Mouse (Mus musculus) embryo, embryonic 10 days (tissue): ENCODE measurements around the gene Zbtb4.
A peak's percentile ranks its signal among the peaks of the same experiment; 100 is the strongest.
"Not testable (repeated sequence)": the region's sequence is repeated elsewhere in the genome, so short reads cannot be mapped to it uniquely, and the experiment has no call there.

Experiments
- DNase-seq: peaks from one replicate; pipeline ENCODE4 v3.0.0-alpha.2; 2015; ENCODE audit warnings: low spot score

Zbtb4 gene

GRCm38 (mm10) chr11:69765221-69766125 lies at the start of gene Zbtb4:
Gene Zbtb4, plus strand, starts transcription at chr11:69765912.
- DNase-seq, result peak; percentile 38

DNA sequence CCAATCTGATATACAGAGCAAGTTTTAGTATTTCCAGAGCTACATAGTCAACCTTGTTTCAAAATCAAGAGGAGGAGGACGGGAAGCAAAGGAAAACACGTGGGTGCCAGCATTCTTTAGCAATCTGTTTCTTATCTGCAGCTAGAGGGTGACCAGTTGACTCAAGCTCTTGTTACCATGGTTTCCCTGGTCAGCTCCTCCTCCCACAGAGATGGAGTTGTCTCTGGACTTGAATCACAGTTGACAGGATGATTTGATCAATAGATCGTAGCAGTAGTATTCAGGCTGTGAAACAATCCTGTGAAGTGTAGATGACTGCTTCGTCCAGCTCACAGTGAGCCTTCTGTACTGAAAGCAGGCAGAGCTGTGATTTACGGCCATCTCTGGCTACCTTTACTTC lies 49.8 kb upstream of the Zbtb4 start:
- DNase-seq, result peak; percentile 73

- no peak for DNase-seq
Observed at GRCm38 (mm10) chr11:69716953-69717352, 48.8 kb upstream of the Zbtb4 start.

DNA sequence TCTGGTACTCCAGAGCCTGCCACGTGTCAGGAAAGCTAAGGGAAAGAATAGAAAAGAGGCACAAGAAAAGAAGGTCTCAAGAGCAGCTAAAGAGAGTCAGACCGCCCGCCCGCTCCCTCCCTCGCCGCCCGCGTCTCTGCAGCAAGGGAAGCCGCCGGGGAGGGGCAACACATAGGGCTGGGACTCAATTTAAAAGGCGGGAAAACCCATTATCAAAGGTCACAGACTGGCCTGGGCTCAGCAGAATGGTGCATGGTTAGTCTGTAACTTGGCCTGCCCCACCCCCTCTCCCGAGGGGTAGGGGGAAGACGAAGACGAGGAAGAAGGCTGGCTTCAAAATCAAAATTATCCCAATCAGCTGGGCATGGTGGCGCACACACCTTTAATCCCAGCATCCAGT lies 47.1 kb upstream of the Zbtb4 start:
- peak; percentile 51 for DNase-seq

DNA sequence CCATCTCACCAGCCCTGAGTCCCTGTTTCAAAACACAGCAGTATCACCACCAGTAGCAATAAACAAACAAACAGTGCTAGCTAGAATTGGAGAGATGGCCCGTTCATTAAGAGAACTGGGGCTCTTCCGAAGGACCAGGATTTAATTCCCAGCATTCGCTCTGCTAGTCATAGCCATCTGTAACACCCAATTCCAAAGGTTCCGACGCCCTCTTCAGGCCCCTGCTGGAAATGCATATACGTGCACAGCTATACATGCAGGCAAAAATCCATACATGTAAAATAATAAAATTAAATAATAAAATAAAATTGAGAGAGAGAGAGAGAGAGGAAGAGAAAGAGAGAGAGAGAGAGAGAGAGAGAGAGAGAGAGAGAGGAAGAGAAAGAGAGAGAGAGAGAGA lies 46.3 kb upstream of the Zbtb4 start:
- no peak for DNase-seq

GRCm38 (mm10) chr11:69720852-69721251 lies 44.9 kb upstream of the Zbtb4 start:
- no peak for DNase-seq

GRCm38 (mm10) chr11:69723074-69723473 lies 42.6 kb upstream of the Zbtb4 start:
- no peak for DNase-seq

DNA sequence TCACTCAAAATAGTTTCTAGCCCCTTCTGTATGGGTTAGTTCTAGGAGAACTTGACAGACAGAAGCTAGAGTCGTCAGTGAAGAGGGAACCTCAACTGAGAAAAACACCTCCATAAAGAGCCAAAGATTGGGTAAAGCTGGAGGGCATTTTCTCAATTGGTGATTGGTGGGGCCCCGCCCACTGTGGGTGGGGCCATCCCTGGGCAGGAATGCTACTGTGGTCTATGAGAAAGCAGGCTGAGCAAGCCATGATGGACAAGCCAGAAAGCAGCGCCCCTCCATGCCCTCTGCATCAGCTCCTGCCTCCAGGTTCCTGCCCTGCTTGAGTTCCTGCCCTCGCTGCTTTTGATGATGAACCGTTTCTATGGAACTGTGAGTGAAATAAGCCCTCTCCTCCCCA lies 39.8 kb upstream of the Zbtb4 start:
- no peak for DNase-seq

- peak; percentile 83 for DNase-seq
Observed at GRCm38 (mm10) chr11:69729063-69729462, 36.6 kb upstream of the Zbtb4 start.

- not testable (repeated sequence) for DNase-seq
Observed at GRCm38 (mm10) chr11:69731408-69731807, 34.3 kb upstream of the Zbtb4 start.

DNA sequence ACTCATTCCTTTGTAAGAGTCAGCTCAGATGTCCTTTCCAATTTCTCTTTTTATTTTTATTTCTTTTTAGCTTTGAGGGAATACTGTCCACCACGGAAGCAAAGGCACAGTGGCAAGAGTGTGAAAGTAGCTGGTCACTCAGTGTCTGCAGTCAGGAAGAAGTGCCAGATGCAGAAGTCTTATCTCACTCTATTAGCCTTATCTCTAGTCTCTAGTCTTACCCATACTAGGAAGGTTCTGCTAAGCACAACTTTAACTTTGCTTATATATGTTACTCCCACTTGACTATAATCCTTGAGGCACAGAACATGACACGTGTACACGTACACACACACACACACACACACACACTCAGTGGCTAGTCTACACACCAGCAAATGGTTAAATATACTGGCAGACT lies 14.1 kb upstream of the Zbtb4 start:
- no peak for DNase-seq

GRCm38 (mm10) chr11:69752686-69753085 lies 13.0 kb upstream of the Zbtb4 start:
- DNase-seq, result no peak

DNA sequence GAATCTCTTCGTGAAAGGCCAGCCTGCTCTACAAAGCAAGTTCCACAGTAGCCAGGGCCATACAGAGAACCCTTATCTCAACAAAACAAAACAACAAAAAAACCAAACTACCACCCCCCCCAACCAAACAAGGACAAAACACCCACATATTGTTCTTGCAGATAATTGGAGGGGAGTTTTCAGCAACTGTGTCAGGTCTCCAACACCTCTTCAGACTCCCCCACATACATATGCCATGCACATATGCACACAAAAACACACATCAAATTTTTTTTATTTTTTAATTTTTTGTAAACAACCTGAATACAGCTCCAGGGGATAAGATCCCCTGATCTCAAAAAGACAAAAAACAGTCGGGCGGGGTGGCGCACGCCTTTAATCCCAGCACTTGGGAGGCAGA lies 11.5 kb upstream of the Zbtb4 start:
- DNase-seq, result no peak

DNA sequence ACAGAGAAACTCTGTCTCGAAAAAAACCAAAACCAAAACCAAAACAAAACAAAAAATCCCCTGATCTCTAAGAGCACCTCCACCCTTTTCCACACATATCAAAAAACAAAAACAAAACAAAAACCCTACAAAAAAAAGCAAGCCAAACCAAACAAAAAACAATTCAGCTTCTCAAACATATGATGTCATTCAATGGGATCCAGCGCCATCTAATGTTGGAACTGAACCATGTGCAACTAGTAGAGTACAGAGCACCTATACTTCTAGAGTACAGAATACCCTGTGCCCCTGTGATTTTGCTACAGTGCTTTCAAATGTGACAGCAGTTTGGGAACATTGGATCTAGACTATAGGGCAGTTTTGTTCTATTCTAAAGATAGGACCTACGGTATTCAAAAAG lies 11.0 kb upstream of the Zbtb4 start:
- peak; percentile 81 for DNase-seq

DNA sequence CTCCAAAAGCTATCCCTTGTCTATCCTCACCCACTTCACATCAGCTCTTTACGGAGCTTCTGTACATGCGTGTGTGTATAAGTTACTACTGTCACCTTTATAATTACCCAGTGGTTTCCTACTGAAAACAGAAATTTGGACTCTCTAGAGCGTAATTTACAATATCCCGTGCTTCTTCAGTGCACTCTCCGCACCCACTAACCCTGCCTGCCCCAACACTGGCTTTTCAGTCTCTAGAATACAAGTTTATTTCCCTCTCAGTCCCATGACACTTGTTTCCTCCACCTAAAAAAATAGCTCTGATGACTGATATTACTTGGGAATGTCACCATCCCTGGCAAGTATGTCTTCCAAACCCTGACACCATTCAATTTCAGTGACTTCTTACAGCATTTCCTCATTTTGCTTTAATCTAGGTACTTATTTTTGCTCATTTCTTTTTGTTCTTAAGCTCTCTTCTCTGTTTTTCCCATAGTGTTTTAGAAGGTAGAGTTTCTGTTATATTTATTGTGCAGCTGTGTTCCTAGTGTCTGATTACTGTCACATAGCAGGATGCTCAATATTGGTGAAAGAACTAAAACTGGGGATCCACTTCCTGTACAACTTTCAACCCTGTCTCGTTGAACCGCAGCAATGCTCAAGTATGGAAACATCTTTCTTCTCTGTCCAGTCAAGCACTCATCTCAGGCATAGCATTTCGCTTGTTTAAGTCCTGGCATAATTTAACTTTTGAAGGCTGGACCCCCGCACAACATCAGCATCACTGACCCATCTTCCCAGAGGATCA lies 8.2 kb upstream of the Zbtb4 start:
- no peak for DNase-seq

DNA sequence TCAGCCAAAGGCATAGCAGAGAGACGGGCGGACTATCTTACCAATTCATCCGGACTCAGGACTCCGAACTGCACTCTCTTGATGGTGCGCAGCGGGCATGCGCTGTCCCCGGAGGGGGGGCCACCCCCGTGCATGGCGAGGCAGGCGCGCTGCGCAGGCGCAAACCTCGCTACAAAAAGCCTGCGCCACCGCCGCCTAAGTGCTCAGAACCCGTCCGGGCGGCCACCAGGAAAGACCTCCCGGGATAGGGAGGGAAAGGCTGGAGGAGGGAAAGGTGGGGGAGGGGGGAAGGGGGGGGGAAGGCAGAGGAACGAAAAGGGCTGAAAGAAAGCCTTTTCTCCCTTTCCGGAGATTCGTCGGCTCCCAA lies 7.6 kb upstream of the Zbtb4 start:
- DNase-seq, result peak; percentile 96

DNA sequence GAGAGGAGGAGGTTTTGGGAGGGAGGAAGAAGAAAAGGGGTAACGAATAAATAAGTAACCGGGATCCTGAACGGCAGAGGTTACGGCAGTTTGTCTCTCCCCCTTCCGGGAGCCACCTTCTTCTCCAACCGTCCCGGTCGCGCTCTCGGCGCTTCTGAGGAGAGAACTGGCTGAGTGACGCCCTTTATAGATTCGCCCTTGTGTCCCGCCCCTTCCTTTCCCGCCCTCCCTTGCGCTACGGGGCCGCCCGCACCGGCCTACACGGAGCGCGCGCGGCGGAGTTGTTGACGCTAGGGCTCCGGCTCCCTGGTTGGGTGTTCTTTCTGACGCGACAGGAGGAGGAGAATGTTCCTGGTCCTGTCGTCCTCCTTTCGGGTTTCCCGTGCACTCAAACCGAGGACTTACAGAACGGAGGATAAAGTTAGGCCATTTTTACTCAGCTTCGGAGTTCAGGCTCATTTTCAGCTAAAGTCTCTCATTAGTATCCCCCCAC lies 7.2 kb upstream of the Zbtb4 start, which contains the start of gene Polr2a:
Polr2a (minus strand) TSS at position 160 of the 493 bp plus-strand sequence.
- peak; percentile 97 for DNase-seq

DNA sequence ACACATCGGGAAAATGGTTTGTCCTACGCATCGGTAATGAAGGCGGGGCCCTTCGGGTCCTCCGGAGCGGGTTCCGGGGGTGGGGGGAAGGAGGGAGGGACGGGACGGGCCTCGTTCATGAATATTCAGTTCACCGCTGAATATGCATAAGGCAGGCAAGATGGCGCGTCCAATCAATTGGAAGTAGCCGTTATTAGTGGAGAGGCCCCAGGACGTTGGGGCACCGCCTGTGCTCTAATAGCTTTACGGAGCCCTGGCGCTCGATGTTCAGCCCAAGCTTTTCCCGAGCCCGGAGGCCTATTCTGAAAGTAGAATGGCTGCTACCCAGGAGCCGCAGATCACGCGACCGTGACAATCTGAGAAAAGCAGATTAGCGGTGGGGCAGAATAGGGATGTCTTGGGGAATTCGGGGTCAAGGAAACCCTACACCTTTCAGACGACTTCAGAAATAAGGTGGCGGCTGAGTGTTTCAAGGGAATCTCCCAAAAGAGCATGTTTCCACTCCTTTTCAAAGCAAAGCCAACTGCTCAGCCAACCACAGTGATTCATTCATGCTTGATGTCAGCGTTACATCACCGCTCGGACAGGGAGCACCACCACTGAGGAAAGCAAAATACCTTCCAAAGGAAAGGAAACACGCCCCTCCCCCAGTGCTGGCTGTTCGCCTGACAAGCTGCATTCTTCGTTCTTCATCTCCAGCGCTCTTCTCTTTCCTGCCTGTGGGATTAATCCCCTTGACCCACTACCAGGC lies 6.6 kb upstream of the Zbtb4 start:
- DNase-seq, result peak; percentile 96

DNA sequence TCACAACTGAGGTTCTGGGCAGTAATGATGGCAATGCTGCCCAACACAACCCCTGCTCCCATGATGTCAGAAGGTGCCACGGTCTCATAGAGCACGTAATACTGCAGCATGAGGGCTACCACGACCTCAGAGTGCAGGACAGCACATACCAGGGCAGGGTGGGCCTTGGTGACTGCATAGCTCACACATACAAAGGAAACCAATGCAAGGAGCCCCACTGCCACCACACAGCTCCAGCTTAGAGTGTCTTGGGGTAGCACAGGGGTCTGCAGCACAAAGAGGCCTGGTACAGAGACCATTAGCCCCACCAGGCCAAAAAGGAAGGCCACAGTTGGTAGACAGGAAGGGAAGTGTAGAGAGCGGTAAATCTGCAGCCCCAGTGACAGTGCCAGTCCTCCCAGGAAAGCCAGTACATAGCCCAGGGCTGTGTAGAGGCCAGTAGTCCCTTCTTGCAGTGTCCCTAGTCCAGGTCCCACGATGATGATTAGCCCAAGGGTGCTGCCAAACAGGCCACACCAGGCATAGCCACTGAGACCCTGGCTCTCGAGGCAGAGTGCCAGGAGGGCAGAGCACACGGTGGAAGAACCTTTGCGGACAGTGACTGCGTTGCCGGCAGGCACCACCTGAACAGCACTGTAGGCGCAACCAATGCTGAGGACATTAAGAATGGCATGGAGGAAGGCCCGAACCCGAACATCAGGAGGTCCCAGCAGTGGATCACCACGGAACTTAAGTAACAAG lies 5.4 kb upstream of the Zbtb4 start:
- no peak for DNase-seq

GRCm38 (mm10) chr11:69760901-69761200 lies 4.9 kb upstream of the Zbtb4 start:
- DNase-seq, result no peak

- no peak for DNase-seq
Observed at GRCm38 (mm10) chr11:69761868-69762267, 3.8 kb upstream of the Zbtb4 start, which contains the start of gene Slc35g3. Gene Slc35g3, minus strand, starts transcription at chr11:69761968.

GRCm38 (mm10) chr11:69763551-69763950 lies 2.2 kb upstream of the Zbtb4 start:
- DNase-seq, result peak; percentile 29
